Mouse (Mus musculus) telencephalon, adult 2 months (tissue): ENCODE measurements around the gene Hecw2.

Source experiments
- DNase-seq: peaks from one replicate; pipeline ENCODE4 v3.0.0-alpha.2; 2011; ENCODE audit warnings: low read depth, low spot score

The Hecw2 gene

GRCm38 (mm10) chr1:53986185-53986892 lies 208.6 kb downstream of the Hecw2 start:
- DNase-seq = peak; percentile 72

GRCm38 (mm10) chr1:53978514-53978831 lies 216.5 kb downstream of the Hecw2 start:
- no peak for DNase-seq

DNA sequence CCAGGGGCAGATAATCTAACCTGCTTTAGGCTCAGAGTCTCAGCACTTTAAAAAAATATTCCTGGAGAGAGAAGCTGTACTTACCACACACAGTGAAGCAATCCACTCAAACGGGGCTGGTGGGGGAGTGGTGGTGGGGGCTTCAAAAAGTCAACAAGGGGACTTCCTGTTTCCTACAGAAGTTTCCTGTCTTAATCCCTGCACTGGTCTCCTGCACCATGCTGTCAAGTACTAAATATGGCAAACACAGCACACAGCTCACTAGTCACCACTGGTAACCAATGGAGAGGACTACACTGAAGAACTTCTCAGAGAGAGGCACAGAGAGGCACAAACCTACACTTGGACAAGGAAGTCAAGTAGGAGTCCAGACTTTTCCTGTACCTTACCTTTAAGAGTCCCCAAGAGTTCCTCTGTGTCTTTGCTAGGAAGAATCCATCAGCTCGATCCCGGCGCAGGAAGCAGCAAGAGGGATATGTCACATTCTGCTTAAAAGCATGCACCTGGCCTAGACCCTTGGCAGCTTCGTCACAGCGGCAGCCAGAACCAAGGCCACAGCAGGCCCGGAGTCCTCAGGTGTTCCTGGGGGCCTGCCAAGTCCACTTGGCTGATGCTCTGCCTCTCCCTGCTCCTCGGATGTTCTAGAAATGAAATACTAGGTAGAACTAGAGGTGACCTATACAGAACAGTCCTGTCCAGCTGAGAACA lies 217.0 kb downstream of the Hecw2 start:
- DNase-seq = no peak

DNA sequence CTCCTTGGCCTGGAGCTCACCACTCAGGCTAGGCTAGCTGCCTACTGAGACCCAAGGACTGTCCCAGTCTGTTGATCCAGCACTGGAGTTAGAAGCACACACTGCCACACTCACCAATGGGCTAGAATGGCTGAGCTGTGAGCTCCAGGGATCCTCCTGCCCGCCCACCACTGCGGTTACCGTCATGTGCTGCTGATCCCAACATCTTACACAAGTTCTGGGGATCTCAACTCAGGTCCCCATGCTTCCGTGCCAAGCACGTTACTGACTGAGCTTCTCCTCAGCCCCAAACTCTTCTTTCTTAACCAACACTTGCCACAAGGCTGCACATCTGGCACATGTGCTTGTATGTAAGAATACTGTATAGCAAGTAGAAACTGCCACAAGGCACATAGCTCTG lies 218.2 kb downstream of the Hecw2 start:
- no peak for DNase-seq

- DNase-seq = no peak
Measured at GRCm38 (mm10) chr1:53976100-53976499, 218.9 kb downstream of the Hecw2 start.

GRCm38 (mm10) chr1:53974941-53975340 lies 220.0 kb downstream of the Hecw2 start:
- DNase-seq = no peak

GRCm38 (mm10) chr1:53970326-53970977 lies 224.5 kb downstream of the Hecw2 start:
- peak; percentile 26 for DNase-seq

DNA sequence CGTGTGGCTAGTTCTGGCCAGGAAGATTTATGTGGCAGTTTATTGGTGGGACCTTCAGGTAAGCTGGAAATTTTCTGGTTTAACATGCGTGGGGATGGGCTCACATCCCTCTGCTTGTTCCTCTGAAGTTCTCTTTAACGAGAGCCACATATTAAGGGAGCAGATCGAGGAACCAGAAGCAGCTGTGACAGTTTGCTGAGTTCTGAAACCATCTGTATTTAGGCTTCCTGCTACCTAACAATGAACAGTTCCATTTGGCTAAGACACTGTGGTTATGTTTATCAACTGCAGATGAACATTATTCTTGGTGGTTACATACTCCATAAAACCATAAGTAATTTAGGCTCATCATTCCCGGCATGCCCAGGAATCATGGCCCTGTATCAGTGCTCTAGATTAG lies 242.6 kb downstream of the Hecw2 start:
- DNase-seq = no peak

GRCm38 (mm10) chr1:53945815-53946214 lies 249.2 kb downstream of the Hecw2 start:
- DNase-seq = no peak

- no peak for DNase-seq
Measured at GRCm38 (mm10) chr1:53942468-53942867, 252.5 kb downstream of the Hecw2 start.

GRCm38 (mm10) chr1:53941528-53941927 lies 253.4 kb downstream of the Hecw2 start:
- DNase-seq = no peak

GRCm38 (mm10) chr1:53940268-53941017 lies 254.5 kb downstream of the Hecw2 start:
- DNase-seq = peak; percentile 31

- no peak for DNase-seq
Measured at GRCm38 (mm10) chr1:53939291-53939690, 255.7 kb downstream of the Hecw2 start.

GRCm38 (mm10) chr1:53933308-53933707 lies 261.7 kb downstream of the Hecw2 start:
- DNase-seq = no peak

DNA sequence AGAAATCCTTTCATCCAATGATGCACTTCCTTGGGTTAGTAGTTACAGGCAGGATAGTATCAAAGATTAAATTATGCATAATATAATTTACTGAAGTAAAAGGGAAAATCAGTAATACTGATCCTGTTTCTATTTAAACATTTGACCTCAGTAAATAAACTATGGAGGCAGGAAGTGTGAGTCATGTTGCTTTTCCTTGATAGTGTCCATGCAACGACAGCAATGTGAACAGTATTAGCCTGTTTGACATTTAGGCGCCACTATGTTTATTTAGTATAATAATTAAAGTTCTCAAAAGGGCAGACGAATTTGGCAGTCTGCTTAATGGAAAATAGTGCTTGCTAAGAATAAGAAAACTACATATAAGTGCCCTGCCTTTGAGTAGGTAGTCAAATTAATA lies 263.7 kb downstream of the Hecw2 start:
- no peak for DNase-seq

- no peak for DNase-seq
Measured at GRCm38 (mm10) chr1:53927605-53928004, 267.4 kb downstream of the Hecw2 start.

GRCm38 (mm10) chr1:53925149-53925901 lies 269.6 kb downstream of the Hecw2 start:
- DNase-seq = no peak

- DNase-seq = no peak
Measured at GRCm38 (mm10) chr1:53911848-53912247, 283.1 kb downstream of the Hecw2 start.

GRCm38 (mm10) chr1:53910251-53910650 lies 284.7 kb downstream of the Hecw2 start:
- DNase-seq = no peak

DNA sequence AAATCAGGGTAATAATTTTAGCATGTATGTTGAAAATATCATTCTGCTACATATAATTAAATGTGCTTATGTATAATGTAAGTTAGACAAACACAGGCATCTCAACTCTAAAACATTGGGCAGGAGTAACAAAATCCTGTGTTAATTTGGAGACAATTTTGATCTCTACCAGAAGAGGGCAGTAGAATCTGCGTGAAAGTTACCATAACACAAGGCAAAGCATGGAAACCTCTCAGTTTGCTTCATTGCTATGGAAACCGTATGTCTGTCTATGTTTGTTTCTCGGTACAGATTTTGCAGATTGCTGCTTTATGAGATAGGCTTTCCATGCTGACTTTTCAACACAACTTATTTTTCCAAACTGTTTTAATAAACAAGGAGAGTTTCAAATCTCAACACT lies 285.9 kb downstream of the Hecw2 start:
- peak; percentile 51 for DNase-seq

- no peak for DNase-seq
Measured at GRCm38 (mm10) chr1:53906175-53906574, 288.8 kb downstream of the Hecw2 start.
